Mouse (Mus musculus) mesoderm, embryonic 11.5 days (tissue): Measurements from ENCODE around the gene Hps5.
"Not testable (repeated sequence)": the region's sequence is repeated elsewhere in the genome, so short reads cannot be mapped to it uniquely, and the experiment has no call there.

ENCODE experiments used
- DNase-seq: peaks from one replicate; pipeline ENCODE4 v3.0.0-alpha.2; 2012; ENCODE audit warnings: low read depth, low spot score

The Hps5 gene

DNA sequence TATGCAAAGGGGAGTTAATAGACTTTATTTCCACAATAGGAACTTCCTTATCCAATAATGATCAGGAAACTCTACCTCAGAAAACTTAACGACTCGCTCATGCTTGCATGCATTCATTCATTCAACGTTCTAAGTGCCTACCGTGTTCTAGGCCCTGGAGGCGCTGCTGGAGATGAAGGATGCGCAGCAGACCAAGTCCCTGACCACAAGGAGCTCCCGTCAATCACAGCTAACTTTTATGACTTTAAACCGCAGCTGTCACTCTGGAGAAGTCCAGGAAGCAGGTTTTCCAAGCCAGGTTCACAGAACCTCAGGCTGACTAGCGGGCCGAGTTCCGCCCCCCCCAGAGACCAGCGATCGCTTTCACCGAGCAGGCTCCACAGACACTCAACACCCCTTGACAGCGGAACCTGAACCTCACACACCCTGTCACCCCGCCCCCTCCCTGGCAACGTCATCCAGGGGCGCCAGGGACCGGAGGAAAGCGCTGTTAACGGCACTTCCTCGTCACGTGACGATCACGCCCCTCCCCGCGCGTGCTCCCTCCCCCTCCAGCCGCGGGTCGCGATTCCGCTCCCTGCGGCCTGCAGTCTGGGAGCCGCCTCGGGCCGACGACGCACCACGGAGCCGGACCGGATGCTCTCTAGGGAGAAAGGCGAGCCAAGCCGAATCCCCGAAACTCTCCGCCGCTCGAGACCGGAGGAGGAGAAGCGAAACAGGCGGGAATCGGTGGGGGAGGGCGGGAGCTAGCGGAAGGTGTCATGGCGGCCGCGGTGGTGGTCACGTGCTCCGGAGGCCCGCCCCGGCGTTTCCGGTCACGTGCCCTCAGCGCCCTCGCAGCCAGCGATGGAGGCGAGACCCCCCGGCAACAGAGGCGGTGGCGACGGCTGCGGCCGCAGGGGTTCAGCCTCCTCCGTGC is at the start of gene Hps5, which contains the start of gene Gtf2h1:
Hps5 (minus strand) TSS at position 778 of the 919 bp plus-strand sequence.
Gtf2h1 (plus strand) TSS at position 817 of the 919 bp plus-strand sequence.
- DNase-seq, result peak; percentile 97

GRCm38 (mm10) chr7:46845211-46845977 is 49.5 kb upstream of the Hps5 start:
- peak; percentile 94 for DNase-seq

- no peak for DNase-seq
These were observed 47.7 kb upstream of the Hps5 start for GRCm38 (mm10) chr7:46843576-46843975.

DNA sequence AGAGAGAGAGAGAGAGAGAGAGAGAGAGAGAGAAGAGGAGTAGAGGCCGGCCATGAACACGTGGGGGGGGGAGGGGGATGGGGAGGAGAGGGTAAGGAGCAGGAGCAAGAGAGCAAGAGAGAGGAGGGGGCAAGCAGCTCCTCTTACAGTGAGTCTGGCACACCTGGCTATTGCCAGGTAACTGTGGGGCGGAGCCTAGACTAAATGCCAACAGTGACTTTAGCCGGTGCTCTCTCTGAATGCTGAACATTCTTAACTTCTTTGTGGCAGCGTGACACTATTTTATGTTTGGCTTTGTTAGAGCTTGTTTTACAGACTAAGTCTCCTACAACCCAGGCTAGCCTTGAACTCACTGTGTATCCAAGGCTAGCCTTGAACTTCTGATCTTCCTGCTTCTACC is 46.4 kb upstream of the Hps5 start:
- DNase-seq, result no peak

- DNase-seq, result no peak
These were observed 45.1 kb upstream of the Hps5 start, which contains the start of gene Ldha for GRCm38 (mm10) chr7:46840787-46841525. Gene Ldha, plus strand, starts transcription at chr7:46841475.

GRCm38 (mm10) chr7:46840326-46840725 is 44.5 kb upstream of the Hps5 start:
- DNase-seq, result no peak

- no peak for DNase-seq
These were observed 44.0 kb upstream of the Hps5 start for GRCm38 (mm10) chr7:46839861-46840260.

GRCm38 (mm10) chr7:46839446-46839845 is 43.6 kb upstream of the Hps5 start:
- DNase-seq, result no peak

- DNase-seq, result peak; percentile 51
These were observed 43.0 kb upstream of the Hps5 start for GRCm38 (mm10) chr7:46838891-46839302.

DNA sequence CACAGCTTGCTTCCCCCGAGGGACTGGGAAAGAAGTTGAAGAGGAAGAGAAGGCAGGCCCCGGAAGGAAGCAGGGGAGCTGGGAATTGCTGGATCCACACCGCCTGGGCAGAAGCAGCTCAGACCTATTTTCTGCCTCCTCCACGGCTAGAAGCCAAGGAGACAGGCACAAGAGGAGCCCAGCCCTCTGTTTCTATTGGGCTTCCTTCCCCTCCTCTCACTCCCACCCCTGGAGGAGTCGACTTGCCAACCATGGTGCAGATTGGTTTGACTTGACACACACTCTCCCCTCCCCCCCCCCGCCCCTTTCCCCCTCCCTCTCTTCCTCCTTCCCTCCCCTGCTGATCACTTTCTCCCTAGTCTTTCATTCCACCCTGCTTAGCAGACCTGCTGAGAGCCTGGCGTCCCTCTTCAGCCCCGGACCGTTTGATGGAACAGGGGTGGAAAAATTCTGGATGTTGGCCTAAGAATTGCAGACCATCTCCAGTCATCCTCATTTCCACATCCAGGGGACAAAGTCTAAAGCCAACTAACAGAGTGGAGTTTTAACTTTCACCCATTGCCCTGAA is 42.3 kb upstream of the Hps5 start:
- peak; percentile 46 for DNase-seq

DNA sequence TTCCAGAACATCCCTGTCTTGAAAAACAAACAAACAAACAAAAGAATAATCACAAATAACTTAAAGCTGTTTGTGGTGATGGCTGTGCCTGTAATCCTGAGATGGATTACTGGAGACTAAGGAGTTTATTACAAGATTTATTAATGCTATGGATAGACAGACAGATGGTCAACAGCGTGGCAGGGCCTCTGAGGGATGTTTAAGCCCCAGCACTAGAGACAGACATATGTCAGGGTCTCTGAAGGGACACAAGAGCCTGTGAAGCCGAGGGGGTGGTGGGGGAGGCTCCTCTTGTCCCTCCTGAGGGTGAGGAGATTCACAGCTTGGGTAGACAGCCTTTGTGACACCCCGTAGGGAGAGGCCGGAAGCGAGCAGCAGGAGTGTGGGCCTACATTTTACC is 41.2 kb upstream of the Hps5 start:
- DNase-seq, result no peak

DNA sequence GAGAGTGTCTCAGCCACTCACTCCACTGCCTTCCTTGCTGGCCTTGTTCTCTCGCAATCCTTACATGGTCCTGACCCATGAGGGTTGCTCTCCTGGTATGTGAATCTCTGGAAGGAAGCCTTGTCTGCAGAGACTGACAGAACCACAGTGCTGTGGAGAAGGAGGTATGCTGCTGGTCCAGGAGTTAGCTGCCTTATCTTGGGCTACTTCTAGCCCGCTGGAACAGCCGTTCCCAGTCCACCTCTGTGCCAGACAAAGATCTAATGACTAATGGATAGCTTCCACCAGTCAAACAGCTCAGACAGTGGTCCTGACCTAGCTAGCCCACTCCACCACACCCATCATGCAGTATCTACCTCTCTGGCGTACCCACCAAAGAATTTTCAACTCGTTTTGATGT is 40.5 kb upstream of the Hps5 start:
- DNase-seq, result no peak

DNA sequence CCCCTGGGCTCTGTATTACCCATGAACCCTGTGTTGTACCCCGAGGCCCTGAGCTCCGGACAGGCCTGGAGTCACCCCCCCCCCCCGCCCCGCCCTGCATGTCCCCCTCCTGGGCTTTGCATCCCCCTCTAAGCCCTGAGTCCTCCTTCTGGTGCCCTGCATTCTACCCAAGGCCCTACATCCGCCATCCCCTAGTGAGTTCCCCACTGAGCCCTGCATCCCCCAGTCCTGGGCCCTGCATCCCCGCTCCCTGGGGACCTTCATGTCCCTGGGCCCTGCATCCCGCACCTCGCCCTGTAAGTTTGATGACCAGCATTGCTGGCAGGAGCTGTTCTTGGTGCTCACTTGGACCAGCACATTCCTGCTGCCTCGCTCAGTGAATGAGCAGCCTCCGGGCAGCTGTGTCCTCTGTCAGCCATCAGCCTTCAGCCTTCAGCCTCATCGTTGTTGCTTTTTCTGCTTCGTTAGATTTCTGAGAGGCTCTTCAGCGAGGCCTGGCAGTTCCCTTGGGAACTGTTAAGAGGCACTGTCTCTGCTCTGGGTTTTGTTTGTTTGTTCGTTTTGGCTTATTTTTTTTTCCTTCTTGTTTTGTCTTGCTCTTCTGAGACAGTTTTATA is 39.2 kb upstream of the Hps5 start:
- no peak for DNase-seq

GRCm38 (mm10) chr7:46833670-46834255 is 37.9 kb upstream of the Hps5 start:
- no peak for DNase-seq

DNA sequence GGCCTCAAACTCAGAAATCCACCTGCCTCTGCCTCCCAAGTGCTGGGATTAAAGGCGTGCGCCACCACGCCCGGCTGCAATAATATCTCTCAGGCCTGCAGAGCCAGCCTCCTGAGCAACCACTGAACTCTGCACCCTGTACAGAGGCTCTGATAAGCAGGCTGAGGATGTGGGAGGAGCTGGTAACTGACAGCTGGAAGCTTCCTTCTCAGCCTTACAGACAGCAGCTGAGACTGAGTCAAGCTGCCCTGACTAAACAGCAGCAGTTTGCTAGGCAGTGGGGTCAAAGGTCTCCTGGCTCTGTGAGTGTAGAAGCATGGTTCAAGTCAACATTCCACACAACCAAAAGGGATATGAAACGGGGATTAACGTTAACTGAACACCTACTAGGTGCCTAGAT is 37.4 kb upstream of the Hps5 start:
- DNase-seq, result peak; percentile 55

DNA sequence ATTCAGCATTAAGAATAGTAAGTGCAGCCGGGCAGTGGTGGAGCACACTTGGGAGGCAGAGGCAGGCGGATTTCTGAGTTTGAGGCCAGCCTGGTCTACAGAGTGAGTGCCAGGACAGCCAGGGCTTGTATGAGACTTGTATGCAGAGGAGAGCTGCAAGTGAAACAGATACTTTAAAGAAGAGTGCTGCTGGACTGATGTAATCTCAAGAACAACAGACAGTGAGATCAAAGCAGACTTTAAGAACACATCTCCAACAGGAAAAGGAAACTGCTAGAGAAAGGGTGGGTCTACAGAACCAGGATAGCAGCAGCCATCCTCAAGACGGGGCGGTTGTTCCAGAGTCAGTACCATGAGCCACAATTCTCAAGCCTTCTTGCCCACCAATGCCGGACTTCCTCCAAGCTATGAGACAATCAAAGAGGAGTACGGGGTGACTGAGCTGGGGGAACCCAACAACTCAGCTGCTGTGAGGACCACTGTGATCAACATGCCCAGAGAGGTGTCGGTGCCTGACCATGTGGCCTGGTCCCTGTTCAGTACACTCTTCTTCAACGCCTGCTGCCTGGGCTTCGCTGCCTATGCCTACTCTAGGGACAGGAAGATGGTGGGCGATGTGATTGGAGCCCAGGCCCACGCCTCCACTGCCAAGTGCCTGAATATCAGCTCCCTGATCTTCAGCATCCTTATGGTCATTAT is 36.4 kb upstream of the Hps5 start:
- not testable (repeated sequence) for DNase-seq

- no peak for DNase-seq
These were observed 35.8 kb upstream of the Hps5 start for GRCm38 (mm10) chr7:46831693-46832092.

- DNase-seq, result no peak
These were observed 35.1 kb upstream of the Hps5 start for GRCm38 (mm10) chr7:46830799-46831590.

DNA sequence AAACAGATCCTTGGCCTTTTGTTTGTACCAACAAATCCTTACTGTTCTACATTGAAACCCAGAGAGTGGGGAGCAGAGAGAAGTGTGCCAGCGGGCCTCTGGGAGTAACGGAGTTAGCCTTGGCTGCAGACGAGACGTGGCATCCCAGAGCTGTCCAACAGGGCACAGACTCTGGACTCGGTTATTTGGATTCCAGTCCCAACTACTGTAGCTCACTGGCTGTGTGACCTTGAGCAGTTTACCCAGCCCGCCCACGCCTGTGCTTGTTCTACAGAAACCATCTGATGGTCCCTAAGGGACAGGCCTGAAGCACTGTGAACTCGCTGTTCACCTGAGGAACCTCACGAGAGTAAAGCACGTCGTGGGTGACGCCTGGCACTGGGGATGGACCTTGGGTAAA is 34.0 kb upstream of the Hps5 start:
- DNase-seq, result no peak
